Mouse (Mus musculus) gastrocnemius, adult 8-10 months (tissue): ENCODE data around the gene Rsph3b. TPM values are rescaled to one million over a fixed set of nuclear protein-coding genes. Genes with fewer than 3 reads are reported as not detected.

Experiments
- DNase-seq, 2 experiments: peaks; one replicate each; pipeline ENCODE4 v3.0.0; 2022; ENCODE audit warnings: low spot score in 2 of 2
- microRNA-seq: library from miRNA; unstranded; fragments of <30 nt; microRNA quantifications from one replicate; pipeline ENCODE4 v1.2.0, GENCODE M21; 2022
- total RNA-seq, 4 experiments: library from RNA; stranded (reverse); gene quantifications; 2 replicates each; pipeline ENCODE4 v1.2.4; 2022

Gene Rsph3b
- total RNA-seq, 4 experiments from 2014 or later: 21.1 to 25.6 (median 23.5) TPM

GRCm38 (mm10) chr17:6865580-6865979, 82.9 kb downstream of the Rsph3b start:
- no peak for DNase-seq

GRCm38 (mm10) chr17:6864869-6865268, 83.6 kb downstream of the Rsph3b start:
- no peak for DNase-seq

GRCm38 (mm10) chr17:6863521-6863920, 85.0 kb downstream of the Rsph3b start:
- no peak for DNase-seq

- no peak for DNase-seq
Measured at GRCm38 (mm10) chr17:6862040-6862780, 86.3 kb downstream of the Rsph3b start.

GRCm38 (mm10) chr17:6861181-6862039, 87.1 kb downstream of the Rsph3b start:
- DNase-seq: no peak

GRCm38 (mm10) chr17:6860491-6860897, 88.0 kb downstream of the Rsph3b start:
- DNase-seq: no peak

GRCm38 (mm10) chr17:6860067-6860466, 88.4 kb downstream of the Rsph3b start:
- DNase-seq: no peak

Small RNA genes within 50 kb of the gene (microRNA-seq; reads per million reads assigned to microRNA genes)
- not detected for gene Mir692-1

Other genes with a start within 250 kb of the Rsph3b start
- gene Ezr, start 165.9 kb downstream of the Rsph3b start, total RNA-seq: 1 to 10 TPM in 3 of 4 experiments, under 1 TPM in 1; 0.58 to 1.5 (median 1.3) TPM
- gene Tagap1, start 12.5 kb upstream of the Rsph3b start, total RNA-seq: 10 to 100 TPM; 13.4 to 18.3 (median 15.7) TPM
- 100 to 1,000 TPM; 114 to 128 (median 121) TPM for gene Rnaset2b, start 22.0 kb upstream of the Rsph3b start, total RNA-seq
- under 1 TPM in 3 of 4 experiments, not detected in 1; 0.27 to 0.68 (median 0.48) TPM for gene Gm49721, start 30.2 kb upstream of the Rsph3b start, total RNA-seq
- gene Gm1604a, start 76.9 kb upstream of the Rsph3b start, total RNA-seq: not detected
- 100 to 1,000 TPM in 3 of 4 experiments, 10 to 100 TPM in 1; 92.5 to 116 (median 107) TPM for gene Rps6ka2, start 221.4 kb upstream of the Rsph3b start, total RNA-seq